Mouse (Mus musculus) midbrain, embryonic 14.5 days (tissue): Measurements from ENCODE around the gene Zfp758. TPM values are rescaled to one million over a fixed set of nuclear protein-coding genes. Genes with fewer than 3 reads are reported as not detected.
"Not testable (repeated sequence)": the region's sequence is repeated elsewhere in the genome, so short reads cannot be mapped to it uniquely, and the experiment has no call there.

ENCODE experiments used
- ATAC-seq: fragments of 200-750 bp; cut with Nextera tagmentation; 2 replicates; pipeline ENCODE4 v1.8.0; 2017; ENCODE audit warnings: moderate number of reproducible peaks, moderate library complexity; ENCODE audit not compliant: low FRiP score, low TSS enrichment
- DNase-seq: peaks from one replicate; pipeline ENCODE4 v3.0.0-alpha.2; 2015
- H3K27ac ChIP-seq: fragments of 300-500 bp; sonication (generic); replicated peaks from 2 replicates; pipeline ENCODE4 v1.5.1; 2014; ENCODE audit warnings: mild to moderate bottlenecking, low read depth, low read length, moderate library complexity
- H3K27me3 ChIP-seq: fragments of 300-500 bp; sonication (generic); 2 replicates; pipeline ENCODE4 v1.6.1; 2014; ENCODE audit warnings: low read length, control low read depth, mixed read lengths; ENCODE audit not compliant: control insufficient read depth, insufficient read depth
- H3K36me3 ChIP-seq: fragments of 300-500 bp; sonication (generic); 2 replicates; pipeline ENCODE4 v1.6.1; 2014; ENCODE audit warnings: low read length, control low read depth; ENCODE audit not compliant: control insufficient read depth, insufficient read depth
- H3K4me1 ChIP-seq: fragments of 300-500 bp; sonication (generic); 2 replicates; pipeline ENCODE4 v1.6.1; 2014; ENCODE audit warnings: mild to moderate bottlenecking, antibody characterized with exemption, low read length, control low read depth; ENCODE audit not compliant: control insufficient read depth, insufficient read depth
- H3K4me2 ChIP-seq: fragments of 300-500 bp; sonication (generic); 2 replicates; pipeline ENCODE4 v1.6.1; 2014; ENCODE audit warnings: mild to moderate bottlenecking, low read length, moderate library complexity
- H3K4me3 ChIP-seq: fragments of 300-500 bp; sonication (generic); replicated peaks from 2 replicates; pipeline ENCODE4 v1.5.1; 2014; ENCODE audit warnings: low read depth, low read length
- H3K9ac ChIP-seq: fragments of 300-500 bp; sonication (generic); replicated peaks from 2 replicates; pipeline ENCODE4 v1.6.1; 2014; ENCODE audit warnings: mild to moderate bottlenecking, low read length, moderate library complexity
- H3K9me3 ChIP-seq: fragments of 300-500 bp; sonication (generic); 2 replicates; pipeline ENCODE4 v1.6.1; 2016; ENCODE audit warnings: low read length, control low read depth, mixed read lengths; ENCODE audit not compliant: control insufficient read depth
- WGBS: fragments of 180-500 bp; shearing (Covaris S2); extraction: QIAGEN DNeasy Blood & Tissue Kit; methylation state at CpG from one replicate; pipeline ENCODE4 v1.1.7; 2014; 5-methylcytosine and 5-hydroxymethylcytosine counted together
- polyA plus RNA-seq: library from polyadenylated mRNA; unstranded; fragments of >200 nt; fragmentation: Nextera tagmentation; extraction: Ambion mirVana; gene quantifications from 2 replicates; pipeline ENCODE4 v1.2.1, GENCODE M21; 2014

Zfp758 gene
- polyA plus RNA-seq = 10.8 and 11.6 TPM in 2 replicates

DNA sequence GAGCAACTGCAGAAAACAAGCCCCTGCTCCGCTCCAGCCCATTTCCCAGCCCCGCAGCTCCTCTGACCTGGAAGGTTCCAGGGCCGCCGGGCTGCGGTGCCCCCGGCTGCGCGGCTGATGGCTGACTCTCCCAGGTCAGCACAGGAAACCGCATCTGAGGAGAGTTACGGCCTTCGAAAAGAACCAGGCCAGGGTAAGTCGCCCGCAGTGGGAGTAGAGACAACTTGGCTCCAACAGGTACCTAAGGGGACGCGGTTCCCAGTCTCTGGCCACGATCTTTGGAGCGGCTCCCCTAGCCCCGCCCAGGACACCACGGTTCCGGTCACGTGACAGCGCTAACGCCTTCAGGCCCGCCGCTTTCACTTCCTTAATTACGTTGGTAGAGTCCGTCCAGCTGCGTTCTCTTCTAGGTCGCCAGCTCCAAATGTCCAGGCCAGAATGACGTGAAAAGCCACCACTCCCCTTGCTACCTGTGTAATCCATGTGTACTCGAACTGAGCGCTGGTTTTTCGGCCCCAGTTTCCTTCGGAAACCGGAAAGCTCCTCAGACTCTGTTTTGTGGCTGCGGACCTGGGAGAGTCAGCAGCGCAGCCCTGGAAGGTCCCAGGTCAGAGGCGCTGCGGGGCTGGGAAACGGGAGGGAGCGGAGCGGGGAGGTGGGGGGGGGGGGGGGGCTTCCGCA, at the start of gene Zfp758, which contains the start of gene Zfp944:
Gene Zfp758, plus strand, starts transcription at position 353 of the 681 bp plus-strand sequence.
Gene Zfp944, minus strand, starts transcription at position 300 of the 681 bp plus-strand sequence.
- H3K36me3 ChIP-seq, H3K9me3 ChIP-seq, H3K27me3 ChIP-seq: not testable (repeated sequence)
- Histone ChIP-seq H3K4me1 (peaks cover 16% of the 10 kb centered on the region), H3K4me3 (peak within 1 kb of the TSS; percentile 52), H3K4me2 (peak within 1 kb of the TSS; percentile 59), H3K9ac (peak within 1 kb of the TSS; percentile 60), H3K27ac (peak within 1 kb of the TSS; percentile 73)
- peak; percentile 98 for ATAC-seq
- DNase-seq = peak; percentile 64
- under 1% methylated on average over 29 of the region's 43 CpGs for WGBS

DNA sequence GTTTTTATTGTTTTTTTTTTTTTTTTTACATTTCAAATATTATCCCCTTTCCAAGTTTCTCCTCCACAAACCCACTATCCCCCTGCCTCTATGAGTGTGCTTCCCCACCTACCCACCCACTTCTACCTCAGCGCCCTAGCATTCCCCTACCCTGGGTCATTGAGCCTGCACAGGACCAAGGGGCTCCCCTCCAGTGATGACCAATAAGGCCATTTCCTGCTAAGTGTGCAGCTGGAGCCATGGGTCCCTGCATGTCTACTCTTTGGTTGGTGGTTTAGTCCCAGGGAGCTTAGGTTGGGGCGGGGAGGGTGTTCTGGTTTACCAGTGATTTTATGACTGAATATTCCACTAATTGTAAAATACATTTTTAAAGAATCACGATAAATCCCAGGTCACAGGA, 47.0 kb upstream of the Zfp758 start:
- ATAC-seq = peak; percentile 73
- not testable (repeated sequence) for DNase-seq
- H3K27ac ChIP-seq = peak overlapping the region; percentile 68

GRCm38 (mm10) chr17:22314730-22315226, 46.5 kb upstream of the Zfp758 start, which contains the start of gene CT030661.1:
CT030661.1 (minus strand) TSS chr17:22314837.
- under 1% methylated on average over 20 of the region's 20 CpGs for WGBS
- peak within 1 kb of the TSS; percentile 60 for H3K9ac ChIP-seq
- H3K27ac ChIP-seq = peak within 1 kb of the TSS; percentile 68
- H3K4me3 ChIP-seq = peak within 1 kb of the TSS; percentile 54
- DNase-seq (peak; percentile 98), ATAC-seq (peak; percentile 99)
- not testable (repeated sequence) for H3K9me3 ChIP-seq, H3K27me3 ChIP-seq, H3K4me1 ChIP-seq, H3K36me3 ChIP-seq
- peak within 1 kb of the TSS; percentile 54 for H3K4me2 ChIP-seq

More for the DNA sequence above, 47.0 kb upstream of the Zfp758 start:
- Histone ChIP-seq H3K9ac (peak overlapping the region; percentile 60), H3K4me2 (peak overlapping the region; percentile 54), H3K4me3 (peak overlapping the region; percentile 54)
- H3K36me3 ChIP-seq, H3K9me3 ChIP-seq, H3K27me3 ChIP-seq, H3K4me1 ChIP-seq: not testable (repeated sequence)
- 1% methylated on average over 3 of the region's 3 CpGs for WGBS

DNA sequence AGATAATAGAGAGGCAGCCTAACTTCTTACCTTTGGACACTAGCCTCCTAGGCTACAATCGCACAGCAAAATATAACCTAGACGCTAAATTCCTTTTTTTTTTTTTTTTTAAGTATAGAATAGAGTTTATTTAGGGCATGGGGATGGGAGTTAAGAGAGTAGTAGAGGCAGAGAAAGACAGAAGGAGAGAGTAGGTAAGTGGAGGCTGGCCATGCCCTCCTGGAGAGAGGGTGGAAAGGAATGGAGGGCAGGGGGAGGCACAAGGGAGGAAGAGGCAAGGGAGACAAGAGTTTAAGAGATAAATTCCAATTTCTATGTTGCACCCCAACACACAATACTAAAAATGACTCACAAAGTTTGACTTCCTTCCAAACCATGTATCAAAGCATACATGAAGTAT, 46.0 kb upstream of the Zfp758 start:
- not testable (repeated sequence) for H3K27me3 ChIP-seq, H3K36me3 ChIP-seq, H3K9me3 ChIP-seq, H3K4me1 ChIP-seq, H3K27ac ChIP-seq, ATAC-seq, DNase-seq
- peak overlapping the region; percentile 54 for H3K4me3 ChIP-seq
- peak overlapping the region; percentile 60; the same call in 1 of the 2 replicates for H3K9ac ChIP-seq
- peak overlapping the region; percentile 54 for H3K4me2 ChIP-seq
- WGBS = 16% methylated on average over 2 of the region's 2 CpGs

GRCm38 (mm10) chr17:22352794-22353193, 8.5 kb upstream of the Zfp758 start:
- Histone ChIP-seq H3K27ac (no peak overlapping the region), H3K4me2 (no peak overlapping the region), H3K27me3 (no peaks in the 10 kb centered on the region), H3K4me3 (no peak overlapping the region), H3K9me3 (no peaks in the 10 kb centered on the region), H3K4me1 (no peaks in the 10 kb centered on the region), H3K36me3 (peaks cover 4% of the 10 kb centered on the region), H3K9ac (no peak overlapping the region)
- DNase-seq = peak; percentile 64
- ATAC-seq = no peak

- DNase-seq = no peak
- Histone ChIP-seq H3K9me3 (0 out of 2 replicates have a peak, but pooled peaks cover 4% of the 10 kb centered on the region), H3K27me3 (no peaks in the 10 kb centered on the region), H3K4me2 (peak overlapping the region; percentile 59), H3K9ac (peak overlapping the region; percentile 43), H3K27ac (no peak overlapping the region), H3K36me3 (peaks cover 4% of the 10 kb centered on the region), H3K4me1 (peaks cover 16% of the 10 kb centered on the region), H3K4me3 (peak overlapping the region; percentile 52)
- ATAC-seq = no peak
- 33% methylated on average over 5 of the region's 5 CpGs for WGBS
Measured at GRCm38 (mm10) chr17:22360572-22360971, 681 bp upstream of the Zfp758 start.

GRCm38 (mm10) chr17:22363895-22364294, 2.6 kb downstream of the Zfp758 start:
- H3K4me1 ChIP-seq = peaks cover 16% of the 10 kb centered on the region
- DNase-seq = no peak
- H3K9ac ChIP-seq = no peak overlapping the region
- peaks cover 19% of the 10 kb centered on the region for H3K9me3 ChIP-seq
- no peak overlapping the region for H3K4me2 ChIP-seq
- no peak overlapping the region for H3K27ac ChIP-seq
- no peak for ATAC-seq
- H3K36me3 ChIP-seq = no peaks in the 10 kb centered on the region
- no peak overlapping the region for H3K4me3 ChIP-seq
- WGBS = 95% methylated on average over 3 of the region's 3 CpGs
- H3K27me3 ChIP-seq = no peaks in the 10 kb centered on the region

GRCm38 (mm10) chr17:22410756-22411155, 49.5 kb downstream of the Zfp758 start:
- Histone ChIP-seq H3K27ac (no peak overlapping the region), H3K4me2 (no peak overlapping the region), H3K9me3 (no peaks in the 10 kb centered on the region), H3K9ac (no peak overlapping the region), H3K4me1 (no peaks in the 10 kb centered on the region), H3K4me3 (no peak overlapping the region), H3K27me3 (no peaks in the 10 kb centered on the region), H3K36me3 (no peaks in the 10 kb centered on the region)
- DNase-seq (peak; percentile 28), ATAC-seq (no peak)
- WGBS = 86% methylated on average over 2 of the region's 2 CpGs

- peak; percentile 89 for DNase-seq
- H3K36me3 ChIP-seq = no peaks in the 10 kb centered on the region
- H3K4me2 ChIP-seq = no peak overlapping the region
- no peak overlapping the region for H3K9ac ChIP-seq
- H3K27me3 ChIP-seq = no peaks in the 10 kb centered on the region
- ATAC-seq = peak; percentile 50; the same call in 1 of the 2 replicates
- no peak overlapping the region for H3K4me3 ChIP-seq
- no peaks in the 10 kb centered on the region for H3K4me1 ChIP-seq
- no peak overlapping the region for H3K27ac ChIP-seq
- no peaks in the 10 kb centered on the region for H3K9me3 ChIP-seq
- under 1% methylated on average over 3 of the region's 3 CpGs for WGBS
Measured at GRCm38 (mm10) chr17:22417510-22417909, 56.3 kb downstream of the Zfp758 start.
